Mouse (Mus musculus): ENCODE measurements around the gene Btbd11. TPM values are rescaled to one million over a fixed set of nuclear protein-coding genes. Genes with fewer than 3 reads are reported as not detected.
A peak's percentile ranks its signal among the peaks of the same experiment; 100 is the strongest.

Gene Btbd11
- total and polyA plus RNA-seq, 3 experiments = 10.1 to 18.5 (median 15.4) TPM

- Histone ChIP-seq H3K4me3 (replicated peaks in 1 of 3; ENCODE audit: low read depth in 2 of 3, low read length in 2 of 3, poor library complexity in 1 of 3) (no peak overlapping the region), H3K79me2 (replicated peaks; ENCODE audit: control insufficient read depth, extremely low read depth, insufficient read depth, poor library complexity, severe bottlenecking) (no peaks in the 10 kb centered on the region), H3K4me1 (ENCODE audit: control insufficient read depth in 1 of 2, insufficient read depth in 2 of 2) (no peaks in the 10 kb centered on the region), H3K4me2 (ENCODE audit: insufficient read depth, low read depth, poor library complexity, severe bottlenecking) (no peak overlapping the region), H3K27me3 (replicated peaks) (no peaks in the 10 kb centered on the region), H3K36me3 (replicated peaks in 1 of 2; ENCODE audit: control insufficient read depth in 1 of 2, insufficient read depth in 1 of 2, low read length in 1 of 2) (peaks cover 0 to 74% of the 10 kb centered on the region in 2 experiments), H3K27ac (ENCODE audit: insufficient read depth, low read depth) (no peak overlapping the region), H3K9me3 (replicated peaks; ENCODE audit: low read length) (no peaks in the 10 kb centered on the region), H3K9ac (ENCODE audit: insufficient read depth, low read depth) (no peak overlapping the region)
- TF ChIP-seq KAT2A (IDR thresholded peaks at IDR 0.05; ENCODE audit: insufficient replicate concordance, low read length) (no peak), RAD21 (IDR thresholded peaks at IDR 0.05; ENCODE audit: low read depth, low read length) (no peak), ZKSCAN1 (IDR thresholded peaks at IDR 0.05; ENCODE audit: borderline replicate concordance, low read depth, low read length) (no peak)
- DNase-seq (ENCODE audit: extremely low read depth) = no peak
- in situ Hi-C loops (cut with MboI; ENCODE audit: low pct_ligation_motif_present, low pct_unique_long_range_greater_than_20kb, low sequenced_read_pairs) (no loop called here), dilution Hi-C loops (cut with MboI; ENCODE audit: extremely low pct_ligation_motif_present, extremely low pct_unique_long_range_greater_than_20kb, low sequenced_read_pairs) (no loop called here)
These were observed 253.8 kb downstream of the Btbd11 start for GRCm38 (mm10) chr10:85640408-85640807.

DNA sequence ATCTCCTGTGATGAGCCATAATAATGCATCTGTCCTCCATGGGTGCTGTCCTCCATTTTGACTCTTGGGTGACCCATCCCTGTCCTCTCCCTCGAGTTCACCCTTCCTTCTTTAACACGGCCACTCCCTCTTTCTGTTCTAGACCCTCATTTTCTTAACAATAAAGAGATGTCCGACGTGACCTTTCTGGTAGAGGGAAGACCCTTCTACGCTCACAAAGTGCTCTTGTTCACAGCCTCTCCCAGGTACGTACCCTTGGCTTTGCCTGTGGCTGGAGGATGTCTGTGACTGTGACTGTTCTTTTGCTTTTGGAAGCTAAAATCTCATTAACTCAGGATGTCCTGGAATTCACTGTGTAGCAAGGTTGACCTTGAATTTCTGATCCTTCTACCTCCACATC, 258.7 kb downstream of the Btbd11 start:
- Histone ChIP-seq H3K79me2 (replicated peaks; ENCODE audit: control insufficient read depth, extremely low read depth, insufficient read depth, poor library complexity, severe bottlenecking) (no peaks in the 10 kb centered on the region), H3K4me1 (ENCODE audit: control insufficient read depth in 1 of 2, insufficient read depth in 2 of 2) (no peaks in the 10 kb centered on the region), H3K9ac (ENCODE audit: insufficient read depth, low read depth) (no peak overlapping the region), H3K27ac (ENCODE audit: insufficient read depth, low read depth) (no peak overlapping the region), H3K4me2 (ENCODE audit: insufficient read depth, low read depth, poor library complexity, severe bottlenecking) (no peak overlapping the region), H3K9me3 (replicated peaks; ENCODE audit: low read length) (no peaks in the 10 kb centered on the region), H3K4me3 (replicated peaks in 1 of 3; ENCODE audit: low read depth in 2 of 3, low read length in 2 of 3, poor library complexity in 1 of 3) (no peak overlapping the region), H3K27me3 (replicated peaks) (no peaks in the 10 kb centered on the region), H3K36me3 (replicated peaks in 1 of 2; ENCODE audit: control insufficient read depth in 1 of 2, insufficient read depth in 1 of 2, low read length in 1 of 2) (peaks cover 0 to 87% of the 10 kb centered on the region in 2 experiments)
- DNase-seq (ENCODE audit: extremely low read depth) = no peak
- dilution Hi-C loops (cut with MboI; ENCODE audit: extremely low pct_ligation_motif_present, extremely low pct_unique_long_range_greater_than_20kb, low sequenced_read_pairs) = no loop called here
- TF ChIP-seq TCF12 (IDR thresholded peaks at IDR 0.05; ENCODE audit: low read depth, low read length) (no peak), RCOR1 (conservative IDR thresholded peaks at IDR 0.05; ENCODE audit: low read depth, low read length) (no peak), ZKSCAN1 (IDR thresholded peaks at IDR 0.05; ENCODE audit: borderline replicate concordance, low read depth, low read length) (no peak), CHD1 (IDR thresholded peaks at IDR 0.05; ENCODE audit: low read depth, low read length) (no peak), MYC (IDR thresholded peaks at IDR 0.05; ENCODE audit: low read depth, low read length) (no peak), MAX (IDR thresholded peaks at IDR 0.05; ENCODE audit: low read length) (no peak), ZMIZ1 (IDR thresholded peaks at IDR 0.05; ENCODE audit: low read depth, low read length) (no peak)
- in situ Hi-C loops (cut with MboI; ENCODE audit: low pct_ligation_motif_present, low pct_unique_long_range_greater_than_20kb, low sequenced_read_pairs) = no loop called here

- Histone ChIP-seq H3K27ac (ENCODE audit: insufficient read depth, low read depth) (no peak overlapping the region), H3K9me3 (replicated peaks; ENCODE audit: low read length) (no peaks in the 10 kb centered on the region), H3K4me1 (ENCODE audit: control insufficient read depth in 1 of 2, insufficient read depth in 2 of 2) (peaks cover 8 to 43% of the 10 kb centered on the region in 2 experiments), H3K4me3 (replicated peaks in 1 of 3; ENCODE audit: low read depth in 2 of 3, low read length in 2 of 3, poor library complexity in 1 of 3) (no peak overlapping the region), H3K79me2 (replicated peaks; ENCODE audit: control insufficient read depth, extremely low read depth, insufficient read depth, poor library complexity, severe bottlenecking) (no peaks in the 10 kb centered on the region), H3K27me3 (replicated peaks) (no peaks in the 10 kb centered on the region), H3K36me3 (replicated peaks in 1 of 2; ENCODE audit: control insufficient read depth in 1 of 2, insufficient read depth in 1 of 2, low read length in 1 of 2) (peaks cover 0 to 49% of the 10 kb centered on the region in 2 experiments), H3K9ac (ENCODE audit: insufficient read depth, low read depth) (no peak overlapping the region), H3K4me2 (ENCODE audit: insufficient read depth, low read depth, poor library complexity, severe bottlenecking) (no peak overlapping the region)
- DNase-seq (ENCODE audit: extremely low read depth) = peak; percentile 71
- in situ Hi-C loops (cut with MboI; ENCODE audit: low pct_ligation_motif_present, low pct_unique_long_range_greater_than_20kb, low sequenced_read_pairs) (loop anchor here (5.0 kb wide), 1 partner anchor 429 kb away; no protein-coding TSS in a partner anchor), dilution Hi-C loops (cut with MboI; ENCODE audit: extremely low pct_ligation_motif_present, extremely low pct_unique_long_range_greater_than_20kb, low sequenced_read_pairs) (no loop called here)
- no peak for TF ChIP-seq CHD2 (IDR thresholded peaks at IDR 0.05; ENCODE audit: low read length)
- TF ChIP-seq TCF12 (IDR thresholded peaks at IDR 0.05; ENCODE audit: low read depth, low read length) = no peak
- TF ChIP-seq CTCF (conservative IDR thresholded peaks at IDR 0.05 in 1 of 2, IDR thresholded peaks at IDR 0.05 in 1 of 2; ENCODE audit: low read depth in 2 of 2, low read length in 2 of 2) = peak; percentile 73 to 86
- TF ChIP-seq USF1 (IDR thresholded peaks at IDR 0.05; ENCODE audit: low read depth, low read length) = no peak
- no peak for TF ChIP-seq CHD1 (IDR thresholded peaks at IDR 0.05; ENCODE audit: low read depth, low read length)
- no peak for TF ChIP-seq NRF1 (IDR thresholded peaks at IDR 0.05; ENCODE audit: low read depth, low read length)
- no peak for TF ChIP-seq PAX5 (IDR thresholded peaks at IDR 0.05; ENCODE audit: low read length)
- TF ChIP-seq ZMIZ1 (IDR thresholded peaks at IDR 0.05; ENCODE audit: low read depth, low read length) = no peak
- no peak for TF ChIP-seq SIN3A (IDR thresholded peaks at IDR 0.05; ENCODE audit: low read length)
- peak; percentile 39; the same call in 1 of the 2 replicates for TF ChIP-seq ZC3H11A (IDR thresholded peaks at IDR 0.05; ENCODE audit: low read depth, low read length)
- no peak for TF ChIP-seq IRF4 (IDR thresholded peaks at IDR 0.05; ENCODE audit: low read depth, low read length)
- TF ChIP-seq BHLHE40 (IDR thresholded peaks at IDR 0.05; ENCODE audit: low read depth, low read length) = 0 out of 2 replicates have a peak, but pooled peaks have one; percentile 30
- no peak for TF ChIP-seq POLR2A (IDR thresholded peaks at IDR 0.05; ENCODE audit: low read depth, low read length)
- no peak for TF ChIP-seq JUND (conservative IDR thresholded peaks at IDR 0.05; ENCODE audit: low read depth, low read length)
- TF ChIP-seq MAX (IDR thresholded peaks at IDR 0.05; ENCODE audit: low read length) = no peak
- TF ChIP-seq RAD21 (IDR thresholded peaks at IDR 0.05; ENCODE audit: low read depth, low read length) = peak; percentile 77
- TF ChIP-seq GABPA (IDR thresholded peaks at IDR 0.05; ENCODE audit: insufficient replicate concordance, low read depth, low read length) = no peak
- 0 out of 2 replicates have a peak, but pooled peaks have one; percentile 21 for TF ChIP-seq MEF2A (IDR thresholded peaks at IDR 0.05; ENCODE audit: borderline replicate concordance, low read depth, low read length)
- no peak for TF ChIP-seq ZNF384 (IDR thresholded peaks at IDR 0.05; ENCODE audit: low read depth, low read length)
- TF ChIP-seq MAZ (IDR thresholded peaks at IDR 0.05; ENCODE audit: low read depth, low read length) = no peak
- no peak for TF ChIP-seq ZKSCAN1 (IDR thresholded peaks at IDR 0.05; ENCODE audit: borderline replicate concordance, low read depth, low read length)
- no peak for TF ChIP-seq KAT2A (IDR thresholded peaks at IDR 0.05; ENCODE audit: insufficient replicate concordance, low read length)
- TF ChIP-seq MYC (IDR thresholded peaks at IDR 0.05; ENCODE audit: low read depth, low read length) = no peak
These were observed 265.1 kb downstream of the Btbd11 start for GRCm38 (mm10) chr10:85651706-85652105.

Data from CH12.LX (cell line).